Mouse (Mus musculus) adipocyte (in vitro differentiated cells): ENCODE results near the gene Osbpl2.
A peak's percentile ranks its signal among the peaks of the same experiment; 100 is the strongest.

Source experiments
- DNase-seq: peaks from one replicate; pipeline ENCODE4 v3.0.0-alpha.2; 2016; ENCODE audit warnings: low spot score

The Osbpl2 gene

DNA sequence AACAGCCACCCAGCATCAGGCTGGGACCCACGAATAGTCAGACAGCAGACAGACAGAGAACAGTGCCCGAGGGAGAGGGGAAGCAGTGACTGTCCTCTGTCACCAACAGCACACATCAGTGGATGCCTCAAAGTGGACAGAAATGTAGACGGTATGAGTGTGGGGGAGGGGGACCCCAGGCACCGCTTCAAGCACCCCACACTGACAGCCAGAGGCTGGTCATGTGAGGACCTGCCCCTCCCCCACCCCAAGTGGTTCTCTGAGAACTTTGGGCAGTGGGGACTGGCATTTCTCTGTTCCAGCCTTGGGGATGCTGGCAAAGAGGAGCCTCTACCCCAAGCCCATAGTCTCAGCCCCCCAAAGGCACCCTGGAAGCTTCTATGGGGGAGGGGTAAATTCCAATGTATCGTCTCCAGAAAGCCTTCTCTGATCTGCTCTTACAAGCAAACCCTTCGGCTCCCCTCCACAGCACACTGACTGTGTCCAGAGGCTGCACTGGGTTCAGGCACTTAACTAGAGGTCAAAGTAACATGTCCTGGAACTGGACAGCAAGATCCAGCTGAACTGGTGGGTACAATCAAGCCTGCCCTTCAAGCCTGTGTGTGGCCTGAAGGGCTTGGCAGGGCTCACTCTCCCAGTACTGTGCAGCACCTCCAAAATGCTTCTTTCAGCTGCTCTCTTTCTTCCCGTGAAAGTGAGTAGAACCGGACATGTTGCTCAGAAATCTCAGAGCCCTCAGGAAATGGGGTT is 13.5 kb upstream of the Osbpl2 start:
- DNase-seq = no peak

DNA sequence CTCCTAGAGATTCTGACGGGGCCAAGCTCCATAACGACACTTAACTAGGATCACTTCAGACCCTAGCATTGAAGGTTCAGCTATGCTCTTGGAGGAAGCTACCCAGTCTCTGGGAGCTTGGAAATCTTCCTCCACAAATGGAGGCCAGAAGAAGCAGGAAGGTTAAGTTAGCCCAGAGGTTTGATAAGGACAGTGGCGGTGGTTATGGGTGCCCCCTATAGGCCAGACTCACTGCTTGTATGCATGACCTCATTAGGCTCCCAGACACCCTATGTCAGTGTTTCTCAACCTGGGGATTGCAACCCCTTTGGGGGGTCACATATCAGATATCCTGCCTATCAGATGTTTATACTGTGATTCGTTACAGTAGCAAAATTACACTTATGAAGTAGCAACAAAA is 12.0 kb upstream of the Osbpl2 start:
- DNase-seq = no peak

DNA sequence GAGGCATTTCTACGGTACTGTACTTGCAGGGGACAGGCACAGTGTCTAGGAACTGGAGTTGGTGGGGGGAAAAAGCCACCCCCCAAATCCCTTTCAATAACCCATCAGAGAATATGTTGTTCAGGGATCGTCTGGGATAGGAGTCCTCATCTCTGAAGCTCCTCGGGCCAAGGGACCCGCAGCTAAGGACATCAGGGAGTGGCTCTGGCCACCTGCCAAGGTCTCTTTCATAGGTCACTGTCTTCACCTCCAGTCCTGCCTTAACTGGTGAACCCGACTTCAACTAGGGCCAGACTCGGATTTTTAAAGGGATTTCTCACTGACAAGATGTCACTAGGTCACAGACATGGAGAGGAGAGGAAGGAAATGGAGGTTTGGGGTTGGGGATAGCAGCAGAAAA is 10.8 kb upstream of the Osbpl2 start:
- no peak for DNase-seq

DNA sequence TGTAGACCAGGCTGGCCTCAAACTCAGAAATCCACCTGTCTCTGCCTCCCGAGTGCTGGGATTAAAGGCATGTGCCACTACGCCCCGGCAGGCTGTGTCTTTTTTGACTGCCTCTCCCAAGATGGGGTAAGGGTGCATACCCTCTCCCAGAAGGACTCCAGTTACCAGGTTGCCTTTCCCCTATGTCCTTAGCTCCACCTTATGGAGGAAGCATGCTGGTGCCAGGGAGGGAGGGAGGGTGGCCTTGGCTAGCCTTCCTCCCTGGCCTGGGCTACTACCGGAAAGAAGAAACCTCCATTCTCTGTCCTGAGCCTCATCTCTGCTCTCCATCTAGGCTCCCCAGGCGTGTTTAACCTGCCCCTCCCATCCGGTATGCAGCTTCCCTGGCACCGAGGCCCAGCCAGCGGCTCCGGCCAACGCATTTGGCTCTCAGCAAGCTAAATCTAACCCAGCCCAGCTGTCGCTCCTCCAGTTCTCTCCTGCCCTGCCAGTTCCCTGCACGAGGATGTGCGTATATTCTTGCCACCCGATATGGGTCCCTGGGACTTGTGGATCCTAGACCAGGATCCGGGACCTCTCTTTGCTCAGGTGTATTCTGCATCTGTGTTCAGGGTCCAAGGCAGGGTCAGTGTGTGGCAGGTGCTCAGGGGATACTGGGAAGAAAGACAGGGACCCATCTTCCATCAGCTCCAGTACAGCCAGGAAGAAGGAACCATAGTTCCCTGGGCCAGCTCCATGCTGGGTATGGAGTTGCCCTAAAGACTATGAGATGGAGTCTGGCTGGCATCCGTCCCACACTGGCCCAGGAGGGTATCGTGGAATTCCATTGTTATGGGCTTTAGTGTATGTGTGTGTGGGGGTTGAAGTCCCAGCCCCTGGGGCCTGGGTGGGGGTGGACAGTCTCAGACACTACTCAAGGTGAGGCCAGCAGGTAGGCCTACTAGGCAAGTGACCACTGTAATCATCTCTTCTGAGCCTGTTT is 4.9 kb upstream of the Osbpl2 start:
- peak; percentile 79 for DNase-seq

DNA sequence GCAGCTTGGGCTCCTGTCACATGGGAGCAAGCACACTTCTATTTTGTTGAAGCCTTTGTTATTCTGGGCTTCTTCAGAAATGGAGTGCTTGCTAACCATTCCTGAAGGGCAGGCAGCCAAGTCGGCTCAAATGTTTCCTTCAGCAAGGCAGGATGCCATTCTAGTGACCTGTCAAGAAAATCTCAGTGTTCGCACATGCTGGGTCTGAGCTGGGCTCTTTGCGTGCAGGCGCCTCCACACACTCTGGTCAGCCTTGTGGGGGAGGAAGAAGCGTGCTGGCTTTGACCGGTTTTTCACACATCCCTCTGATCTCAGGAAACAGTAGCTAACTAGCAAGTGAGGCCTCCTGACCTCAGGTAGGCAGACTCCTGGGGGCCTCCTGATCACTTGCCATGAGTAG is 3.8 kb upstream of the Osbpl2 start:
- peak; percentile 89 for DNase-seq

DNA sequence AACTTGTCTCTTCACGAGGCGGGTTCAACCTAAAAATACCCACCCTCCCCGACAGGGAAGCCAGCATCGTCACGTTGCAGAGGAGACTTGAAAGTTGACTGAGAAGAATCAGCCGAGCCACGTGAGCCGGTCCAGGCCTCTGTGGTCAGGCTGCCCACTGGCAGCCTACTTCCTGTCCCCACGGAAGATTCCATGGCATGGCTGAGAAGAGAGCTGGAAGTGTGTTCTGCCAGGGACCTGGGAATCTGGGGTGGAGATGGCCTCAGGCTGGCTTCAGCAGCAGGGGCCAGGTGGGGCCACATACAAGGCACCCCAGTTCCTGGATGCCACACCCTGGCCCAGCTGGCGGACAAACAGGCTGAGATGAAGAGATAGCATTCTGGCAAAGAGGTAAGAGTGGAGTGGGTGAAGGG is 3.0 kb upstream of the Osbpl2 start:
- no peak for DNase-seq

DNA sequence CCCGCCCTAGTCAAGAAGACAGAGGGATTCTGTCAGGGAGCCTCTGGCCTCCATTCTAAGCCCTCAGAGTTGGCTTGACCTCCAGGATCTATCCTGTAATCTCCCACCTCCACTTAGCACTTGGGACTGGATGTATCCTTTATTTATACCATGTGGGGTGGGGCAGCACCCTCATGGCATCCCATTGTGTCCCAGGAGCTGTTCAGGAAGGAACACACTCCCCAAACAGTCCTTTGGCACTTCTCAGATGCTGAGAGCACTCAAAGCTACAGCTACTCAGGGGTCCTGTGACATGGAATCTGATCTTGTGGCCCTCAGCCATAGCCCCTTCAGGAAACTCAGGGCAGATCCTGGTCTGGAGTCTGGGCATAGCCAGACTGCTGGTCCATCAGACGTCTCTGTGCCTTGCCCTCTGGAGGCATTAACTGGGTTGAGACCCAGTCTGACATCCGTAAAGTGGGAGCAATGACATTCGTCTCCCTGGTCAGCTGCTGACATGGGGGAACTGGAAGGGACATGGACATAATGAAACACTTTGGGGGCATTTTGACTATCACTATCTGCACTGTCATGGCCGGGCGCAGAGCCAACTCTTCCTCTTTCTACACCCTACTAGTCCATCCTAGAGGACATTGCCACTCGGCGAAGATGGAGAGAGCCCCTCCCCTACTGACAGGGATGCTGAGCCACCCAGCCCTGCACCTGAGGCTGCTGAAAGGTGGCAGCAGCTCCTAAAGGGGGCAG is 2.2 kb upstream of the Osbpl2 start:
- DNase-seq = no peak

DNA sequence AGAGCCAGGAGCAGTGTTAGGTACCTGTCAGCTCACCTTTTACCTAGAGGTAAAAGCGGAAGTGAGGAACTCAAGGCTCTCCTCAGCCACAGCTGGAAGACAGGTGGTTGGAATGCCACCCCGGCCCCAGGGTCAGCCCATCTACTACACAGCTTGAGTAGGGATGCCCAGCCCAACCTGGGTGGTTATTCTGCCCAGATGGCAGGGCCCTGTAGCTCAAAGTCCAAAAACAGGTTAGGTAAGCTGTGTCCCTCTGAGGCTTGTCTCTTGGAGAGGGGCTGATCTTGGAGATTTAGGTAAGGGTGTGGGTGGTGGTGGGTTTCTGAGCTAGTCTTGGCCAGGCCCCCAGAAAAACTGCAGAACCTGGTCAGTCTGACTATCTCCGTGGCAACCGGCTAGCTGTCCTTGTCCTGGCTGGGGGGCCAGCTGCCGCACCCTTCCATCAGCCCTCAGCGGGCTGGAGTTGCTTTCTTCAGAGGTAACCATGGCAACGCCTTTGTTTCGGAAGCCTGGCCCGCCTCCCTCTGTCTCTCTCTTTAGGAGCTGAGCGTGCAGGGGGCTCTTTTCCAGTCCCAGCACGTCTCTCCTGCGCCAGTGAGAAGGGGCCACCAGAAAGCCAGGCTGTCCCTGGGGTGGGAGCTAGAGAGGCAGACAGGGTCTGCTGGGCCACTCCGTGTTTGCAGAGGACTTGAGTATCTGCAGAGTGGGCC is 1.5 kb upstream of the Osbpl2 start:
- no peak for DNase-seq

DNA sequence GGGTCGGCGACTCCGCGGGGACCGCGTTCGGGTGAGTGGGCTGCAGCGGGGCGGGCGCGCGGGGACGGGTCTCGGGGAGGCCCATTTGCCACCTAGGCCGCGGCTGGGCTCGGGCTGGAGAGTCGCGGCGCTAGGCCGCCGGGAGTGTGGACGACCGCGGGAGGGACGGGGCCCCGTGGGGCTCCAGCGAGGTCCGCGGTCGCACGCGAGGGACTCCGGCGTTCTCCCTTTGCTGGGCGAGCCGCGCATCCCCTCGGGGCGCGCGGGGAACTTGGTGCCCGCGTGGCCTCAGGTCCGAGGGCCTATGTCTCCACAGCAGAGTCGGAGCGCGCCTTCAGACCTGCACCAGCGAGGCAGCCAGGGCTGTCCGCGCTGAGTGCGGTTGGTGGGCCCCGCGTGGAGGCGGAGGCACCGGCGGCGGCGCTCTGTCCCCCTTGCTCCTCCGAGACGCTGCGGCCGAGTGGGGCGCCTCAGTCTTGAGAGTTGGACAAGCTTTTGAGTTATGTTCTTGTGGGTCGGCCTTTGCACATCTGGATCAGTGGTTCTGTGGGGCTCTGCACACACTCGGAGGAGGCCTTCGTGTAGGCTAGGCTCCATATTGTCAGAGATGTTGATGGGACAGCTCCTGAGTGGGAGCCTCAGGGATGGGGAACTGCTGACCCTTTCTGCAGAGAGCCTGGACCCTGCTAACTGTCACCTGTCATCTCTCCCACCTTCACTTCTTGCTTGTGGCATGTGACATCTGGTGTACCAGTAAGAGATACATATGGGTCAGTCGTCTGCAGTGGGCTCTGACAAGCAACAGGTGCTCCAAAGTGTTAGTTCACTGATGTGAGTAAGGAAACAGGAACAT is 559 bp downstream of the Osbpl2 start:
- DNase-seq = peak; percentile 34

DNA sequence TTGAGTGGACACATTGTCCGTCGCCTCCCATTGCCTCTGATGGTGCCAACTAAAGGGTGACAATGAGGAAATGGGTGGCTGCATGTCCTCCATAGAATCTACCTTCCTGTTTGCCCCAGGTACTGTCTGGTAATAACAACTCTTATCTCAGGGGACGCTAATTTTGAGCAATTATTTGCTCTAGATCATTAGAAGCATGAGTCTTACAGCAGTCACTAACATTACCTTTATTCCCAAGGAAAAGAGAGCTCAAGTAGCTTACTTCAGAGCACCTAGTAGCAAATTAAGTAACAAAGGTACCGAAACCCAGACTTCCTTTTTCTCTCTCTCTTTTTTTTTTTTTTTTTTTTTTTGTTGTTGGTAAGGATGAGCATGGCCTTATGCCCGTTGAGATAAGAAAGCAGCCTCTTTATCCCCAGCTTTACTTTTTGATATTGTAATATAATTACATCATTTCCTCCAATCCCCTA is 1.2 kb downstream of the Osbpl2 start:
- no peak for DNase-seq

DNA sequence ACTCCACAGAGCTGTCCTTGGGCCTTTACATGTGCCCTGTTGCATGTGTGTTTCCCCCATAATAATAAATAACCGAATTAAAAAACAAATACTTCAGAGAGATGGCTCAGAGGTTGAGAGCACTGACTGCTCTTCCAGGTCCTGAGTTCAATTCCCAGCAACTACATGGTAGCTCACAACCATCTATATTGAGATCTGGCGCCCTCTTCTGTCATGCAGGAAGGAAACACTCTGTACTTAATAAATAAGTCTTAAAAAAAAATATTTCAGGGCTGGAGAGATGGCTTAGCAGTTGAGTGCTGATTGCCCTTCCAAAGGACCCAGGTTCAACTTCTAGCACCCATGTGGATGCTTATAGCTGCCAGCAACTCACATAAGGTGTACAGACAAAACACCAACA is 5.1 kb downstream of the Osbpl2 start:
- DNase-seq = no peak

DNA sequence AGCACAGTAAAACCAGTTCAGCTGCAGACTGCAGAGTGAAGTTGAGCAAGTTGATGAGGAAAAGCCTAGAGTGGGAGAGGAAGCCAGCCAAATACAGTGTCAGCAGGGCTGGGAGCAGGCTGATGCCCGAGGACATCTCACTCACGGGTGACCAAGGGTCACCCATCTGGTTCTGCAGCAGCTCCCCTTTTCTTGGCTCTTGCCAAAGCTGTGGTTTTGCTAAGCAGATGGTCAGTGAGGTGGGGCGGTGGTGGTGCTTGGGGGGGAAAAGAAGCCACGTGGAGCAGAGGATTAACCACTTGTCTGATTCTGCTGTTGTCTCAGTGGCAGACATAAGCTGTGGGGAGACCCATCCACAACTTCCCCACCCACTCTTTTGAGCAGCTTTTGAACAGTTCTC is 7.1 kb downstream of the Osbpl2 start:
- peak; percentile 76 for DNase-seq

DNA sequence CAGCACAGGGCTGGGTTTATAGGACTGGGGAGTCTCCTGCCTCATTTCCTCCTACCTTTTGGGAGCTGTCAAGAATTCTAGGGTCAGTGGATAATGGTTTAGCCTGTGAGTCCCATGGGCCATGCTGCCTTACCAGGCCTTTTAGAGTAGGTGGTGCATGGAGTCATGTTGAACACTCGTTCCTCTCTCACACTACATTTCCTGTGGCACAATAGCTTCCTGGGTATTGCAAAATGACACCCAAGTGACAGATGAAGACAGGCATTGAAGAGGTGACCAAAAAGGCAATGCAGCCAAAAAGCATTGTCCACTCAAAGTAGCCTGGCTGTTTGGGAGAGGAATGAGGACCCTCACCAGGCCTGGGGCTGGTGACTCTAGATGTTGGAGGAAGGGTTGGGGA is 8.6 kb downstream of the Osbpl2 start:
- DNase-seq = no peak

DNA sequence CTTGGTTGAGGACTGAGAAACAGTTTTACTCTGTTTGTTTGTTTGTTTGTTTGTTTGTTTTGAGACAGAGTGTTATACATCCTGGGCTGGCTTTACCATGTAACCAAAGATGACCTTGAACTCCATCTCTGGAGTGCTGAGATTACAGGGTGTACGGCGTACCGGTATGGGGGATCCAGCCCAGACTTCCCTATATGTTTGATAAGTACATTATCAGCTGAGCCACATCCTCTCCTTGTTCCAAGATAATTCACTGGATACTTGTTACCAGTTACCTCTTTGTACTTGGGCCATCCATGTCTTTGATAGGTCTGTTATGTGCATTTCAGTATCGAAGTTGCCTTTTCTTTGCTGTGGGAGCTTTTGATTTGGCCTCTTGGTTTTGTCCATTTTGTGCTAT is 14.1 kb downstream of the Osbpl2 start:
- DNase-seq = no peak

DNA sequence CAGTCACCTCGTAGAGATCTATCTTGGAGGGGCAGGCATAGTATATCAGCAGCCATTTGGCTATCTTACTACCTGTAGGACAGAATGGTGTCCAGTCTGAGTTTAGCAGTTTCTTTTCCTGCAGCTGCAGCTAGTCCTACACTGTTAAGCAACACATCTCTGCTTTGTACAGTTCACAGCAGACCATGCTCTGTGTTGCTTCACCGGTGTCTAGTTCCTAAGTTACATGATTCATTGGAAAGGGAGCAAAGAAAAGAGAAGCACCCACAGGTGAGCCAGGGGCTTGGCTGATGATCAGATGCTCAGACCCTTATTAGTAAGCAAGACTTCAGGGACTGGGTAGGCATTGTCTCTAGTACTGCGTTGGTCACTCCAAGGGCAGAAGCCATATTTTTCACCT is 14.8 kb downstream of the Osbpl2 start:
- no peak for DNase-seq

DNA sequence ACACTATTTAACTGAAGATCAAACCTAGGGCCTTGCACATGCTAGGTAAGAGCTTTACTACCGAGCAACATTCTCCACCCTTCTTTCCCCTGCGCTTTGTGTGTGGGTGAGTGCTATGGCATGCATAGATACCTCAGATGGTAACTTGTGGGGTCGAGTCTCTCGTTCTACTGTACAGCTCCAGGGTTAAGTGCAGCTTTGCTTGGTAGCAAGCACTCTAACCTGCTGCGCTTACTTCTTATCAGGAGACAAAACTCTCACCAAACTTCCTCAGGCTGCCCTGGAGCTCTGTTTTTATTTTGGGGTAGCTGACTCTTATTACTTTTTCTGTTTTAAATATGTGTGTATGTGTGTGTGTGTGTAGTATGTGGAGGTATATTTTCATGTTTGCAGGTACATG is 16.3 kb downstream of the Osbpl2 start:
- no peak for DNase-seq

DNA sequence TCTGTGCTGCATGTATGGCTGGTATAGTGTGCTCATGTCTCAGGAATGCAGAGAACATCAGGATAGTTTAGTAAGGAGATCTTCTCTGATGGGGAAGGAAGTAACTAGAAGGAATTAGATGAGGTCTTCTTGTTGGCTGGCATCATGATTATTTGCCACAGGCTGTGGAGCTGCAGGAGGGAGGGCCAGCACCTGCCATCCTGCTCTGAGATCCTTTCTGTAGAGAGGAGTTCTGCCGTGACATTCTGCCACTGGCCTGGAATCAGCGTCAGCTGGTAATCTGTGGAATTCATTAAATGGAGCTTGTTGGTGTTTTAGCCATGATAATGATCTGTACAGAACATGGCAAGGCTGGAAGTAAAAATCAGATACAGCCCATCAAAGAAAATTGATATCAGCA is 27.0 kb downstream of the Osbpl2 start:
- DNase-seq = no peak

DNA sequence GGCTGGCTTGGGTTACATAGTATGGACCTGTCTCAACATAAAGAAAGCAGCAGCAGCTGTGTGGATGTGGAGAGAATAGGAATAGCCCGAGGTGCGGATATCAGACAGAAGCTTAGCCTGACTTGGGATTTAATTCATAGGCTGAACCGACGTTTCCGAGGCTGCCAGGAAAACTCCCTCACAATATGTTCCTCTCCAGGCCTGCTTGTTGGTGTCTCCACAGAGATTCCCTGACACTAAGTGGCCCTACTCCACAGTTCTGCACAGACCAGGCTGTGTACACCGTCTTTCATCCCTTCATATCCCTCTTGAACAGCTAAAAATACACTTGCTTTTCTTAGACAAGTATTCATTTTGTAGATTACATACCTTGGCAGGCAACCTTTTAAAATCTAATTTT is 28.3 kb downstream of the Osbpl2 start:
- no peak for DNase-seq

DNA sequence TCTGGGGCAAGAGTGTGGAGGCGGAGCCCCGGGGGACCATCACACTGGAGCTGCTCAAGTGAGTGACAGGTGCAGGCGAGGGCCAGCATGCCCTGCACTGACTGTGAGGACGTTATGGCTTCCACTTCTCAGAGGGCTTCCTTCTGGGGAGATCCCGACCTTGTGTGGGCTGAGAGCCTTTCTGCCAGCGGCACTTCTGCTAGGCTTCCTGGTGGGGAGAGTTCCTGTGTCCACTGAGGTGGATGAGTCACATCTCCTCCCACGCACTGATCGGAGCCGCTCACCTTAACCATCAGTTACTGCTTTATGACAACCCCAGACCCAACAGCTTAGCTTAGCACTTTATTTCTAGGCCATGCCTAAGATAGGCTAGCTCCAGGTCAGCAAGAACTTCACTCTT is 29.4 kb downstream of the Osbpl2 start:
- DNase-seq = no peak

DNA sequence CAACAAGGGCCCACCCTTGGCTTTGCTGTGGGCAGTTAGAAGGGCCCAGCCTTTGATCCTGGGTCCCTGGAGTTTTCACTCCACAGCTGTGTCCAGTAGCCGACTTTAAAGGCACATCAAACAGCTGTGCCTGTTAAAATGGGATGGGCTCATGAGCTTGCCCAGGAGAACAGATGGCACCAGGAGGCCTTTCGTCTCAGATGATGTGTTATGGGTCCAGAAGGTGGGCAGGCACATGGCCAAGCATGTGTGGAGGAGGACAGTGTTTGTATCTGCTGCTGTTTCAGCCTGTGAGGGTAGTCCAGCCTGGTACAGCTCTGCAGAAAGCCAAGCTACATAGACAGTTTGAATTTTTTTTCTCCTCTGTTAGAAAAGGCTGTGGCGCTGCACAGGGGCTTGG is 35.7 kb downstream of the Osbpl2 start:
- no peak for DNase-seq

DNA sequence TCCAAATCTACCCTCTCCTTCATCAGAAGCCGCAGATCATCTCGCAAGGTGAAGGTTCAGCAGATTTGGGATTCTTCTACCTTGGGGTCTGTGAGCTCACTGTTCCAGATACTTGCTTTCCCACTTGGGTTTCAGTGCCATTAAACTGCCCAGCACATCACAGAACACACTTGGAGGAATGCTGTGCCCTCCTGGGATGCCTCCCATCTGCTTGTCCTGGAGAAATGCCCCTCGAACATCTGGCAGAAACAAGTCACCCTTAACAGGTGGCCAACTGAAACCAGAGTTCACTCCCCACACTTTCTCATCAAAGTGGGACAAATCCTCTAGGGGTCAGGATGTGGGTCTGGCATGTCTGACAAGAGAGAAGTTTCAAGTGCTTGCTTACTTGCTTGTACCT is 39.5 kb downstream of the Osbpl2 start:
- DNase-seq = no peak
